Mouse (Mus musculus) left cerebral cortex, postnatal 25 days (tissue): Measurements from ENCODE around the gene Gripap1. TPM values are rescaled to one million over a fixed set of nuclear protein-coding genes. Genes with fewer than 3 reads are reported as not detected.
"Not testable (repeated sequence)": the region's sequence is repeated elsewhere in the genome, so short reads cannot be mapped to it uniquely, and the experiment has no call there.

Experiments
- DNase-seq, 2 experiments: peaks; one replicate each; pipeline ENCODE4 v3.0.0; 2022; ENCODE audit warnings: low spot score in 2 of 2, mixed read lengths in 1 of 2
- intact Hi-C: fragments of 180-260 bp; cut with DNase I; formaldehyde crosslinking; loops from one replicate; pipeline ENCODE4 v1.15.1; 2025
- total RNA-seq, 2 experiments: library from RNA; stranded (reverse); gene quantifications; 2 replicates each; pipeline ENCODE4 v1.2.3; 2021

Gripap1 gene
- 100 to 1,000 TPM in 1 of 2 experiments, 10 to 100 TPM in 1; 99.6 to 105 TPM for total RNA-seq

DNA sequence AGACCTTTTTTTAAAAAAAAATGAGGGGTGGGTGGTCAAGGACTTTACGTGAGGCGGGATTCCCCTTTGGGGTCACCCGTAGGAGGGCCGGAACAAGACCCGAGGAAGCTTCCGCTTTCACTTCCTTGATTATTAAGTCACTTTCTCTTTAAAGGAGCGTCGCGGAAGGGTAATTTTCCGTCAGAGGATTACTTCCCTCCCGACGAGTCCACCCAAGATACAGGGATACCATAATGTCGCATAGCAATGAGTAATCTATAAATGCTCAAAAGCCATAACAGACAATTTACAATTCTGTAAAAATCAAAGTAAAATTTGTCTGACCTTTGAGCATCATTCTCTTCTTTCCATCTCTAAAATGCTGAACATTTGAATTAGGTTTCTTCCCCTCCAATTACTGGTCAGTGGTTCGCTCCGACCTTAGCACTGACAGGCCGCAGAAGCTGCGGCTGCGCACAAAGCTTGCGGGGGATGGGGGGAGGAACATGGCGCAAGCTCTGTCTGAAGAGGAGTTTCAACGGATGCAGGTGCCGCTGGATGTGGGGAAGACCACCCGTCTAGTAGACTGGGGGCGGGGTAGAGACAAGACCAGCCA, at the start of gene Gripap1:
TSS of gene Gripap1 (plus strand) at position 224 of the 595 bp plus-strand sequence.
- intact Hi-C loops = loop anchor here (2.0 kb wide), 1 partner anchor 25 kb away; no protein-coding TSS in a partner anchor
- peak; percentile 66 to 80 for DNase-seq

DNA sequence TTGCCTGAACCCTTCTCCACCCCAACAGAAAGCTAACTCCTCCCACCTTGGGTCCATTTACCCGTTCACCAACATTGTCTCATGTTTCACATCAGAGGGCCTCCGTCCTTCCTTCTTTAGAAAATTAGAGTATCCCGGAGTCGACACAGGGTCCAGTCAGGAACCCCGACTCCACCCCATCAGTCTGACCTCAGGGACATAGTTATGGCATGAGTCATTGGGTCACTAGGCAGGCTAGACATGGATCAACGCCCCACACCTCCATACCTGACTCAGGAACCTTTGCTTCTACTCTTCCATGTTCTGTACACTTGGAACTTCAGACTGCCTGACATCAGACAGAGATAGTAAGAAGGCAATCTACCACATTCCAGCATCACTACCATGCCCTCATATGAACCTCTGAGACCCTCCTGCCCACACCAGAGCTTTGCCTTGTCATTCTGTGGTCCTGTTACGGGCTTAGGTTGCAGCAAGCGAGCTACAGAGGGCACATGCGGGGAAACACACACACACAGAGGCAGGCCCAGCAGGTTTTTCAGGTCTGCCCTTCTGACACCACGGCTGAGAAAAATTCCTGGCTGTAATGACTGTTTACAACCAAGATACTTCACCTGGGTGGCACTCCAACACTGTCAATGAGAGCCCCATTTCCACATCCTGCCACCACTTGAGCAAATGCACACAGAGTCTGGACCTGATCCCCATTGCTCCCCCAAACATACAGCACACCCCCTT, 49.3 kb upstream of the Gripap1 start:
- intact Hi-C loops = no loop called here
- DNase-seq = no peak

DNA sequence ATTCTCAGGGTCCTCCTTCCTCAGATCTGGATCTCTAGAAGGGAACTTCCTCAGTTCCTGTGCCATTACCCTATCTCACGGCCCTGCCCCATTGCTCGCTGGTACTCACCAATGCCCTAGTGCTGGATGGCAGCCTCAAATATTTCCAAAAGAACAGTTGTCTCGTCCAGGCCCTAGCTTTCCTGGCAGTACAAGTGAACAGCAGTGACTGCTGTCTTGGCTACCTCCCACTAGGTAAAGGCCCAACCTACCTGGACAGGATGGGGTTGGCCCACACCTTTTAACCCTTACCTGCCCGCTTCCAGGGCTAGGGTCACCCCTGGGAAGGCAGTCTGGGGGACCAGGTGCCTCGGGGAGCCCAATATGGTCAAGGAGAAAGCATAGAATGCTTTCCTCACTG, 48.5 kb upstream of the Gripap1 start:
- no peak for DNase-seq
- intact Hi-C loops = no loop called here

DNA sequence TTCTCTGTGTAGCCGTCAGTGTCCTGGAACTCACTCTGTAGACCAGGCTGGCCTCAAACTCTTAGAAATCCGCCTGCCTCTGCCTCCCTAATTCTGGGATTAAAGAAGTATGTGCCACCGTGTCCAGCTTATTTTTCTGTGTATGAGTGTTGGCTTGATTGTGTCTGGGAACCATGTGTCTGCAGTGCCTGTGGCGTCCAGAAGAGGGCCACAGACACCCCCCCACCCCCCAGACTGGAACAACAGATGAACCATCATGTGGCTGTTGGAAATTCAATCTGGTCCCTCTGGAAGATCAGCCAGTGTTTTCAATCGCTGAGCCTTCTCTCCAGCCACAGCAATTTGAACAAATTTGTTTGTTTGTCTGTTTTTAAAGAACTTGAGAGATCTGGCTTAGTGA, 46.1 kb upstream of the Gripap1 start:
- intact Hi-C loops = no loop called here
- DNase-seq = no peak

DNA sequence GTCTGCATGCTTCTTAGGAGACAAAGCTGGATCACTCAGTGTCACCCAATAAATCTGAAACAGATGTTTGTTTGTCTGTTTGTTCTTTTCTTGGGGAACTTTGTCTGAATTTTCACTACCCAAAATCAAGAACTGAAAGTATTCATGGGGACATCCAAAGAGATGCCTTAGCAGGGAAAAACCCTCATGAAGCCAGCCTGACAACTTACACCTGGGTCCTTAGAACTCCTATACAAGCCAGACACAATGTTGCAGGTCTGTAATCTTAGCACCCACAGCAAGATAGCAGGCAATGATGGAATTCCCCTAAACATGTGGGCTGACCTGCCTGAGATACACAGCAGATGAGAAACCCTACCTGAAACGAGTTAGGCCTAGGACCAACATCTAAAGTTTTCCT, 44.6 kb upstream of the Gripap1 start:
- intact Hi-C loops = no loop called here
- no peak for DNase-seq

DNA sequence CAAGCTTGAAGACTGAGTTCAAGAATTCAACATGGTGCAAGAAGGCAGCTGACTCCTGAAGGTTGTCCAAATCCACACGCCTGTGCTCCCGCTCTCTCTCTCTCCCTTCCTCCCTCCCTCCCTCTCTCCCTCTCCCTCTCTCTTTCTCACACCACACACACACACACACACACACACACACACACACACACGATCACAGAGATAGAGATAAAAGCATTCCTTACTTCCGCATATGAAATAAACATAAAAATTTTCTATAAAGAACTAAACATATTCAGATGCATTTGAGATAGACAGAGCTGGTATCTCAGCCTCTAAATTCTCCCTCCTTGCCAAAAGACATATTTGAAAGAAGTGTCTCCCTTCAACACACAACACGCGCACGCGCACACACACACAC, 44.1 kb upstream of the Gripap1 start:
- intact Hi-C loops = no loop called here
- DNase-seq = no peak

DNA sequence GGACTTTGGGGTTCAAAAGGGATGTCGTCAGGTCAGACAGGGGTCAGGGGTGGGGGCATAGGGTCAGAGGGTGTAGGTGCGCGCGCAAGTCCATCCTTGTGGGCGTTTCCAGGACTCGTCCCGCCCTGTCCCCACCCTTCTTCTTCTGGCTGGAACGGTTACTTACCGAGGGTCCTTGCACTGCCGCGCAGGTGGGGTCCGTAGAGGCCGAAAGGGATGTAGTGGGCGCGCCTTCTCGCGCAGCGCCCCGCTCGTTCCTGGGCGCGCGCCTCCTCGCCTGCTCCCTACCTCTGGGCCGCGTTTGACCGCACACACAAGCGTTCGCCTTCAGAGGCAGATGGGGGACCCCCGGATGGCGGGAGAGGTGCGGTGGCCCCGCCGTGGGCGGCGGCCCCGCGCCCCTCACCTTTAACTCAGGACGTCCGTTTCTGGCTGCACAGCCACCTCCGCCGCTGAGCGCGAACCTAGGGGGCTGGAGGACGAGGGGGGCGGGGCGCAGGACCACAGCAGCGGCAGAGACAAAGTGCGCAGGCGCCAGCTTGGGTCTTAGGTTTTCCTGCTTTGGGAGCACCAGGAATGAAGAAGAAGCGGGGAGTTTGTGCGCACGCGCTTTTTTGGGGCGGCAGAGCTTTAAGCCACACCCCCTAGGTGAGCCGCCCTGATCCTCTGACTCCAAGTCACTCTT, 39.0 kb upstream of the Gripap1 start, which contains the start of gene Ccdc120:
TSS of gene Ccdc120 (minus strand) at position 474 of the 685 bp plus-strand sequence.
- intact Hi-C loops = no loop called here
- DNase-seq = peak; percentile 72 to 86

DNA sequence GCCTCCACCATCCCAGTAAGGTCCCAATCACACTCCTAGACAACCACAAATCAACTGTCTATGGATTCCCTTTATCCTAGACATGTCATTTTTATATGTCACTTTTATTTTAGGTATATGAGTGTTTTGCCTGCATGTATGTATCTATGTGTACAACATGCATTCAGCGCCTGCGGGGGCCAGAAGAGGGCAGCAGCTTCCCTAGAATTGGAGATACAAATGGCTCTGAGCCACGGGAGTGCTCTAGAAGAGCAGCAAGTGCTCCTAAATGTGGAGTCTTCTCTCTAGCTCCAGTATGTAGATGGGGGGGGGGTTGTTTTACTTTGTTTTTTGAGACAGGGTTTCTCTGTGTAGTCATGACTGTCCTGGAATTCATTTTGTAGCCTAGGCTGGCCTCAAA, 35.9 kb upstream of the Gripap1 start:
- peak in 1 of 2 experiments; percentile 20 for DNase-seq
- intact Hi-C loops = not testable (repeated sequence)

DNA sequence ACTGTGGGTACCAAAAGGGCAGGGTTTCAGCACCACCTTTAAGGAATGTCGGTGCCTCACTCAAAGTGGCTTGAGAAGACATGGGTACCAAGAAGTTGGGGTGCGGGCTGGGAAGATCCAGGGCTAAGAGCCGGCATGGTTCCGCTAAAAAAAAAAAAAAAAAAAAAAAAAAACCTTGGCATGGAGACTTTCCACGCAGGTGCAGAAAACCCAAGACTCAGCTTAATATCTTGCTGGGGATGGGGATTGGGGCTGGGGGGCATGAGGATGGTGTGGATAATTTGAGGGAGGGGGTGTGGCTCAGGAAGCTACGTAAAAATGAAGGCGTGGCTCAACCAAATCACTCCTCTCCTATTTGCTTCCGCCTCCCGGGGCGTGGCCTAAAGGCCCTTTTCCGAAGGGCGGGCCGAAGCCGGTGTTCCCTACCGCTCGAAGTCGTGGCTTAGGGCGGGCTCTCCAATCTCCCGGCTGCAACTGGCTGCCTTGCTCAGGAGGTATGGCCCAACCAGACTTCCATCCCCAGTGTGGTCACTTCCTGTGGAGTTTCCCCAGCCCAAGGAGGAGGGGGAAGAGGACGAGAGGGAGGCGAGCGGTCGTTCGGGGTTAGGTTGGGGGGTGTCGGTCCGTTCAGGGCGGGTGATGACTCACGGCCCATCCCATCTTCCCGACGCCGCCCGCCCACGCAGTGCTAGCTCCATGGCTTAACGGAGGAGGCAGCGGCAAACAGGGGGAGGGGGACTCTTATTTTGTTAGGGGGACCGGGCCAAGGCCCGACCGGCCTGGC, 27.2 kb upstream of the Gripap1 start, which contains the start of gene Tfe3:
TSS of gene Tfe3 (plus strand) at position 424 of the 784 bp plus-strand sequence.
- DNase-seq = peak; percentile 84 to 96
- intact Hi-C loops = no loop called here

DNA sequence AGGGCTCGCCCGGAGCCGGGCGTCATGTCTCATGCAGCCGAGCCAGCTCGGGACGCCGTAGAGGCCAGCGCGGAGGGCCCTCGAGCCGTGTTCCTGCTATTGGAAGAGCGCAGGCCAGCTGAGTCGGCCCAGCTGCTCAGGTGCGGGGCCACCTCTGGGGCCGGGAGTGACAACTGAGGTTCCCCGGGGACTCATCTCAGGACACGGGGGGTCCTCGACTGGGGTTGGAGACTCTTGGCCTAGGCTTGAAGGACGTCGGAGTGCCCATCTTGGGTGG, 26.7 kb upstream of the Gripap1 start:
- DNase-seq = no peak
- intact Hi-C loops = no loop called here

DNA sequence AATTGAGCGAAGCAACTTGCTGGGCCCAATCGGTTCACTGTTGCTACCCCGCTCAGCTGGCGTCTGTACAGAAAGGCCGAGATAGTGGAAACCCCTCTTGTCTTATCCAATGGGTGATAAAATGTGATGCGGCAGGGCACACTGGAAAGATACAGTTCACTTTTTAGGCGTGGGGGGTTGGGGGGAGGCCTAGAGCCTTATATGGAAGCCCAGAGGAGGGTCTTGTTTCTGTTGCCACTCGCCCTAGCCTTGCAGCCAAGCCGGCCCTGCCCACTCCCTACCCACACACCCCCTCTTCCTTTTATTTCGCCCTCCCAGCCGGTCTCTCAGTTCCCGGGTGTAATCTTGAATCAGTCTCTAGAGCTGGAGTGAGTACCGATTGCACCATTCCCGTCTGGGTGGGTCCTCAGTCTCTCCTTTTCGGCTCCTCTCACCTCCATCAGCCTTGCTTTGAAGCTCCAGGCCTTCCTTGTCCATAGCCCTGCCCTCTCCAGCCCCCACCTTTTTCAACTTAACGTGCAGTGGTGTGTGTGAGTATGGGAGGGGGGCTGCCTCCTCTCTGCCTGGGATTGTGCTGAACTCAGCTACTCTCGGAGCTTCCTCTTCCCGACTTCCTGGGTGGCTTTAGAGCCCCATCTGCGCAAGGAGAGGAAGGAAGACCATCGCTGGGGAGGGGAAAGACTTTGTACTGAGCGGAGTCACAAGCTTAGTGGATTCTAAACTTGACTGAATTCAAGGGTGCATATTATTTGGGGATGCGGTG, 25.8 kb upstream of the Gripap1 start:
- intact Hi-C loops = loop anchor here (2.0 kb wide), 1 partner anchor 27 kb away; no protein-coding TSS in a partner anchor
- peak; percentile 20 to 32 for DNase-seq

DNA sequence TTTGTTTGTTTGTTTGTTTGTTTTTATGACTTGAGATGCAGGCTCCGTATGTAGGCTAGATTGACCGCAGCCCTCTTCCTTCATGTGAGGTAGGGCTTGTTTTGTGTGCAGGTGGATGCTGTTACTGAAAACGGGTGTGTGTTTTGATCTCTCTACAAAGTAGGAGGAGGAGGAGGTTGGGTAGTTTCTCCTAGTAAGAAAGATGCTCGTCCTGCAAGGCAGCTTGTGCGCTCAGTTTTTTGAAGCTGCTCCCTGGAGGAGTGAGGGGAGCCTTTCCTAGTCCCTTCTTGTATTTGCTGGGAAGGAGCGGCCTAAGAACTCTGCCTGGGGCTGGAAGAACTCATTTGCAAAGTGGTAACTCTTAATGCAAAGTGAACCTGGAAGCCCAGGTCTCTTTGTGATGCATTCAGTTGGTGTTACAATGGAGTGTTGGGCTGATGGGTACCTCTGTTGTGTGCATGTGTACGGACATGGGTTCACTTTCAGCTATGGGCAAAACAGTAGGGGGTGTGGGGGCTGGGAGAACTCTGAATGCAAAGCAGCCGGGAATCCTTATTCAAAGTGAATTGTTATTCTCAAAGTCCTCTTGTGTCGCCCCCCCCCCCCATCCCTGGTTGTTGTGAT, 24.8 kb upstream of the Gripap1 start:
- intact Hi-C loops = loop anchor here (2.0 kb wide), 1 partner anchor 26 kb away; no protein-coding TSS in a partner anchor
- no peak for DNase-seq

DNA sequence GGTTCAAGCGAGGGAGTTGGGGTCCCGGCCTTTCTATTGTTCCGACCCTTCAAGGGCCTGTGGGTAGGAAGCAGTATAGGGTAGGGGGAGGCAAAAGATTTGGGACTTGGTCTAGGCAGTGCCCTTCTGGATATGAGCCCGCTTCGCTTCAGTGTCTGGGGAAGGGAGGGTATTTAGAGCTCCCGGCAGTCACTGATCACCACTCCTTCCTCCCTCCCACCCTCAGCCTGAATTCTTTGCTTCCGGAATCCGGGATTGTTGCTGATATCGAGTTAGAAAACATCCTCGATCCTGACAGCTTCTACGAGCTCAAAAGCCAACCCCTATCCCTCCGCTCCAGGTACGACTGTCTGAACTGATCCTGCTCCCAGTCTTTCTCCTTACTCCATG, 24.3 kb upstream of the Gripap1 start:
- intact Hi-C loops = loop anchor here (2.0 kb wide), 1 partner anchor 26 kb away; no protein-coding TSS in a partner anchor
- DNase-seq = no peak

DNA sequence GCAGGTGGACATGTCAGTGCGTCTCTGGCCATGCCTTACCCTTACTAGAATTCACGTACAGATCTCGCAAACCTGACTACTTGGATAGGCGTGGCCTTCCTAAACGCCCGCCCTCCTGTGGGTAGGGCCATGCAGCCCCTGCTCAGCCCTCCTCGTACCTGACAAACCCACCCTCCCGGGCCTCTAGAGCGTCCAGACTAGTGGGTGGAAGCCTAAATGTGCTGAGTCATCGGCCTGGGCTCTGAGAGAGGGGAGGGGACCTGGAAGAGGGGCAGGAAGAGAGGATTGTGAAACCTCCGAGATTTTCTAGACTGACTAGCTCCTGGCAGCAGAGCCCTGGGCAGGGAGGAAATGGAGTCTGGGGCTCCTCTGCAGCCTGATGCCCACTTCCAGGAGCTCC, 23.8 kb upstream of the Gripap1 start:
- peak; percentile 16 to 54 for DNase-seq

DNA sequence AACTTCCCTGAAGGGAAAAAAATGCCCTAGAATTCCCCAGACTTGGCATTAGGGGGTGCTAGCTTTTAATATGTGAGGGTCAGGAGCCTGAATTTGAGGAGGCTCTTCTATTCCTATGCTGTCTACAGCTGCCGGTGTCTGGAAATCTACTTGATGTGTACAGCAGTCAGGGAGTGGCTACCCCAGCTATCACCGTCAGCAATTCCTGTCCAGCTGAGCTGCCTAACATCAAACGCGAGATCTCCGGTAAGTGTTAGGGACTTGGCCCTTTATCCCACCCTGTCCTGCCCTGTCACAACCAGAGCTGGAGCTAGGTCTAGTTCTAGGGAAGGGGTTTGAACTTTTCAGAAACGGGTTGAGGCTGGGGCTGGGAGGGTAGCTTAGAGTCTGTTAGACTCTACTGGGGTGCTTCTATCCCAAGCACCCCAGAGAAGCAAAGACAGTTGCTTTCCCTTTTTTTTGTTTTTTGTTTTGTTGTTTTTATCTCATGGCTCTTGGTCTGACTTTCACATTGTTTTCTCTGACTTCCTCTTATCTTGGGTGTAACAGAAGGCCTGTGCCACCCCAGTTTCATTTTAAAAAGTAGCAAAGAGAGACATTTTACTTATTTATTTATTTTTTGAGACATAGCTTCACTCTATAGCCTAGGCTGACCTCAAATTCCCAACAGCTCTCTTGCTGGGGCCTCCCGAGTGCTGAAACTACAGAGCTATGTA, 20.1 kb upstream of the Gripap1 start:
- intact Hi-C loops = no loop called here
- DNase-seq = no peak

More for the DNA sequence above, 23.8 kb upstream of the Gripap1 start:
- intact Hi-C loops = loop anchor here (2.0 kb wide), 1 partner anchor 25 kb away; no protein-coding TSS in a partner anchor

DNA sequence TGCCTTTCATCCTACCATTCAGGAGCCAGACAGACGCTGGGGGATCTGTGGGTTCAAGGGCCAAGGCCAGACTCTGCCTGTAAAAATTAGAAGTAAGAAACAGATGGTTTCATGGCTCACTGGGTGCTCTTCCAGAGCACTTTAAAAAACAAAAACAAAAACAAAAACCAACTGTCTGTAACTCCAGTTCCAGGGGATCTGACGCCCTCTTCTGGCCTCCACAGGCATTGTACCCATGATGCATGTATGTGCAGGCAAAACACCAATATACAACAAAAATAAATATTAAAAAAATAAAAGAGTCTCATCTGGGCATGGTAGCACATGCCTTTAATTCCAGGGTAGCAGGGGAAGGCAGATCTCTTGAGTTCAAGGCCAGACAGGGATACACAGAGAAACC, 16.8 kb upstream of the Gripap1 start:
- DNase-seq = no peak
- intact Hi-C loops = no loop called here

DNA sequence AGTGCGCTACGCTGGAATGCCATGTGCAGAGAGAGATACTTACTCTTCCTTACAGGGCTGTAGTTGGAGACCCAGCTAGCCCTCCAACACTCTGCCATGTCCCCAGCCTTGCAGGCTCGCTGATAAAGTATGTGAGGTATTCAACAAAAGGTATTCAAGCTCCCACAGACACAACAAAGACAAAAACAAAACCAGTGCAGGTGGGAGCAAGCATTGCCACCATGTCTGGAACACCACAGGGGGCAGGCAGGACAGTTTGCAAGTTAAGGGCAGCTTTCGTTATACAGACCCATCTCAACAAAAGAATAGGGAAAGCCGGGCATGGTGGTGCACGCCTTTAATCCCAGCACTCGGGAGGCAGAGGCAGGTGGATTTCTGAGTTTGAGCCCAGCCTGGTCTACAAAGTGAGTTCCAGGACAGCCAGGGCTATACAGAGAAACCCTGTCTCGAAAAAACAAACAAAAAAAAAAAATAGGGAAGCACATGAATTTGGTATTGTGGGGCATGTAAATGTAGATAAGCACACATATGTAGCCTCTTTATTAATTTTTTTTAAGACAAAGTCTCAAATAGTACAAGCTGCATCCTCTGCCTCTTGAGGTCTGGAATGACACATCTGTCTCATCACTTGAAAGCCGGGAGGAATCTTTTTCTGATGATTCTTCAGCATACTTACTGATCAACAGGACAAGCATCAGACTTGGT, 13.9 kb upstream of the Gripap1 start:
- intact Hi-C loops = no loop called here

More for the DNA sequence above, 13.9 kb upstream of the Gripap1 start:
- no peak for DNase-seq
